Mouse (Mus musculus) T-cell, adult 66 days (primary cell): ENCODE data around the gene Hes2. TPM values are rescaled to one million over a fixed set of nuclear protein-coding genes. Genes with fewer than 3 reads are reported as not detected.

Experiments used
- total RNA-seq, 2 experiments: library from RNA; stranded (reverse); gene quantifications; 3 replicates in 1 of 2; 4 replicates in 1 of 2; pipeline ENCODE4 v1.2.4; 2023

Gene Hes2
- not detected for total RNA-seq

GRCm38 (mm10) chr4:152158585-152159284, at the start of gene Hes2:
Hes2 (plus strand) TSS chr4:152158867.

GRCm38 (mm10) chr4:152115921-152116612, 42.6 kb upstream of the Hes2 start, which contains the start of gene Tnfrsf25:
Tnfrsf25 (plus strand) TSS chr4:152115934.

GRCm38 (mm10) chr4:152151966-152152544, 6.6 kb upstream of the Hes2 start, which contains the start of gene Espn:
Espn (minus strand) TSS chr4:152152371.

GRCm38 (mm10) chr4:152177537-152178343, 19.1 kb downstream of the Hes2 start, which contains the start of gene Acot7:
Acot7 (plus strand) TSS chr4:152178134.

Other genes starting within 250 kb of the Hes2 start
- gene Dnajc11, start 225.2 kb upstream of the Hes2 start, total RNA-seq = 10 to 100 TPM; 54.1 to 56.7 TPM
- 10 to 100 TPM; 48.5 to 53.2 TPM for gene Thap3, start 169.9 kb upstream of the Hes2 start, total RNA-seq
- gene Phf13, start 162.6 kb upstream of the Hes2 start, total RNA-seq = 10 to 100 TPM; 11.0 to 13.6 TPM
- 10 to 100 TPM; 31.3 to 31.8 TPM for gene Klhl21, start 150.1 kb upstream of the Hes2 start, total RNA-seq
- 10 to 100 TPM; 16.7 to 21.6 TPM for gene Zbtb48, start 131.2 kb upstream of the Hes2 start, total RNA-seq
- not detected for gene Tas1r1, start 120.3 kb upstream of the Hes2 start, total RNA-seq
- gene Nol9, start 119.5 kb upstream of the Hes2 start, total RNA-seq = 10 to 100 TPM; 42.6 to 45.7 TPM
- 1 to 10 TPM; 3.5 to 4.1 TPM for gene Plekhg5, start 86.4 kb upstream of the Hes2 start, total RNA-seq
- 10 to 100 TPM; 25.5 to 32.1 TPM for gene Tnfrsf25, start 42.9 kb upstream of the Hes2 start, total RNA-seq
- gene Espn, start 6.5 kb upstream of the Hes2 start, total RNA-seq = 1 to 10 TPM; 1.8 to 2.3 TPM
- gene Acot7, start 19.3 kb downstream of the Hes2 start, total RNA-seq = 10 to 100 TPM; 14.4 to 24.5 TPM
- gene Gpr153, start 115.4 kb downstream of the Hes2 start, total RNA-seq = under 1 TPM; 0.59 to 0.84 TPM
- not detected for gene Hes3, start 132.8 kb downstream of the Hes2 start, total RNA-seq
- gene Icmt, start 138.4 kb downstream of the Hes2 start, total RNA-seq = 10 to 100 TPM; 19.1 to 21.9 TPM
- not detected for gene Rnf207, start 160.1 kb downstream of the Hes2 start, total RNA-seq
- 1,000 to 10,000 TPM; 1,056 to 1,070 TPM for gene Rpl22, start 166.9 kb downstream of the Hes2 start, total RNA-seq
- gene Chd5, start 179.8 kb downstream of the Hes2 start, total RNA-seq = under 1 TPM in 1 of 2 experiments, not detected in 1; 0.06 TPM